Mouse (Mus musculus) lung, adult 2 months (tissue): ENCODE data around the gene Tll2.

Source experiments
- CTCF ChIP-seq: fragments of 200-500 bp; IDR thresholded peaks from 2 replicates; pipeline ENCODE4 v1.5.1; 2011; ENCODE audit warnings: mild to moderate bottlenecking, low read length, control low read depth; ENCODE audit not compliant: insufficient read depth
- POLR2A ChIP-seq: fragments of 200-500 bp; IDR thresholded peaks from 2 replicates; pipeline ENCODE4 v1.6.1; 2011; ENCODE audit warnings: low read depth, mild to moderate bottlenecking, control low read depth, low read length, borderline replicate concordance; ENCODE audit errors: extremely low read depth

DNA sequence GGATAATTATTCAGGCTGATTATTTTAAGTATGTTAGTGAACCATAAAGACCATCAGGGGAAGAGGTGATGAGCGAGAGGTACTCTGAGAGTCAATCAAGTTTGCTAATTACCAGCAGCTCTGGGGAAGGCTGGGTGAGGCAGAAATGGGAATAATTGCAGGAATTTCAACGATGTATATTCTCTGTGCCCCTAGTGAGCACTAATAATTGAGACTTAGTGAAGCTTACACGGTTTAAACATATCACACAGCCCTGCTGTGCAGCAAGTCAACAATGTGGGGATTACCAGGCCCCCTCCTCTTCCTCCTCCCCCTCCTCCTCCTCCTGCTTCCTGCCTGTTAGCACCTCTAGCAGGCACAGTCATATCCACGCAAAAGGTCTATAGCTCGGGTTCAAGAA, 92.0 kb downstream of the Tll2 start:
- TF ChIP-seq CTCF = no peak
- TF ChIP-seq POLR2A = no peak
